Mouse (Mus musculus) midbrain, embryonic 13.5 days (tissue): Measurements from ENCODE around the gene St8sia1. TPM values are rescaled to one million over a fixed set of nuclear protein-coding genes. Genes with fewer than 3 reads are reported as not detected.

ENCODE experiments used
- ATAC-seq: fragments of 200-750 bp; cut with Nextera tagmentation; 2 replicates; pipeline ENCODE4 v1.8.0; 2017; ENCODE audit warnings: mild to moderate bottlenecking, moderate TSS enrichment, moderate library complexity
- H3K27ac ChIP-seq: fragments of 300-500 bp; sonication (generic); 2 replicates; pipeline ENCODE4 v1.5.1; 2015; ENCODE audit warnings: inconsistent platforms, mild to moderate bottlenecking, moderate library complexity
- H3K27me3 ChIP-seq: fragments of 300-500 bp; sonication (generic); 2 replicates; pipeline ENCODE4 v1.6.1; 2015; ENCODE audit warnings: mild to moderate bottlenecking, inconsistent platforms
- H3K36me3 ChIP-seq: fragments of 300-500 bp; sonication (generic); 2 replicates; pipeline ENCODE4 v1.6.1; 2015; ENCODE audit warnings: mild to moderate bottlenecking, inconsistent platforms
- H3K4me1 ChIP-seq: fragments of 300-500 bp; sonication (generic); replicated peaks from 2 replicates; pipeline ENCODE4 v1.6.1; 2015; ENCODE audit warnings: inconsistent platforms
- H3K4me2 ChIP-seq: fragments of 300-500 bp; sonication (generic); replicated peaks from 2 replicates; pipeline ENCODE4 v1.6.1; 2015; ENCODE audit warnings: moderate library complexity, mild to moderate bottlenecking, inconsistent platforms
- H3K4me3 ChIP-seq: fragments of 300-500 bp; sonication (generic); replicated peaks from 2 replicates; pipeline ENCODE4 v1.5.1; 2015; ENCODE audit warnings: mild to moderate bottlenecking, inconsistent platforms
- H3K9ac ChIP-seq: fragments of 300-500 bp; sonication (generic); replicated peaks from 2 replicates; pipeline ENCODE4 v1.6.1; 2015; ENCODE audit warnings: mild to moderate bottlenecking, inconsistent platforms
- H3K9me3 ChIP-seq: fragments of 300-500 bp; sonication (generic); 2 replicates; pipeline ENCODE4 v1.6.1; 2016; ENCODE audit warnings: mild to moderate bottlenecking, inconsistent platforms
- WGBS: fragments of 180-500 bp; shearing (Covaris S2); methylation state at CpG from one replicate; pipeline ENCODE4 v1.1.7; 2015; 5-methylcytosine and 5-hydroxymethylcytosine counted together
- polyA plus RNA-seq: library from polyadenylated mRNA; unstranded; fragments of >200 nt; fragmentation: Nextera tagmentation; extraction: Ambion mirVana; gene quantifications from 2 replicates; pipeline ENCODE4 v1.2.1, GENCODE M21; 2015

Gene St8sia1
- polyA plus RNA-seq, 1 experiment from 2014 or later = 8.0 TPM

GRCm38 (mm10) chr6:142951564-142952308 is 12.5 kb downstream of the St8sia1 start:
- Histone ChIP-seq H3K9ac (no peak overlapping the region), H3K4me3 (no peak overlapping the region), H3K4me1 (peaks cover 19% of the 10 kb centered on the region), H3K4me2 (no peak overlapping the region), H3K27ac (no peak overlapping the region), H3K27me3 (no peaks in the 10 kb centered on the region), H3K9me3 (no peaks in the 10 kb centered on the region), H3K36me3 (peaks cover 6% of the 10 kb centered on the region)
- ATAC-seq = no peak
- 88% methylated on average over 7 of the region's 7 CpGs for WGBS

- peak overlapping the region; percentile 47; the same call in 1 of the 2 replicates for H3K27ac ChIP-seq
These were observed 13.9 kb downstream of the St8sia1 start for GRCm38 (mm10) chr6:142950354-142950753.

GRCm38 (mm10) chr6:142948955-142949357 is 15.3 kb downstream of the St8sia1 start:
- Histone ChIP-seq H3K9ac (0 out of 2 replicates have a peak overlapping the region, but pooled peaks have one; percentile 19), H3K27ac (peak overlapping the region; percentile 53), H3K4me3 (no peak overlapping the region), H3K4me2 (no peak overlapping the region), H3K36me3 (peaks cover 10% of the 10 kb centered on the region), H3K4me1 (peaks cover 22% of the 10 kb centered on the region), H3K27me3 (no peaks in the 10 kb centered on the region), H3K9me3 (no peaks in the 10 kb centered on the region)
- 77% methylated on average over 5 of the region's 5 CpGs for WGBS
- ATAC-seq = peak; percentile 65; the same call in 1 of the 2 replicates

More at GRCm38 (mm10) chr6:142950354-142950753, 13.9 kb downstream of the St8sia1 start:
- ATAC-seq = no peak
- no peak overlapping the region for H3K4me3 ChIP-seq
- 0 out of 2 replicates have a peak overlapping the region, but pooled peaks have one; percentile 10 for H3K9ac ChIP-seq
- H3K4me1 ChIP-seq = peaks cover 22% of the 10 kb centered on the region
- peaks cover 7% of the 10 kb centered on the region for H3K36me3 ChIP-seq
- WGBS = 77% methylated on average over 11 of the region's 11 CpGs
- 0 out of 2 replicates have a peak overlapping the region, but pooled peaks have one; percentile 11 for H3K4me2 ChIP-seq
- H3K9me3 ChIP-seq = no peaks in the 10 kb centered on the region
- H3K27me3 ChIP-seq = no peaks in the 10 kb centered on the region

GRCm38 (mm10) chr6:142947029-142947428 is 17.2 kb downstream of the St8sia1 start:
- H3K27me3 ChIP-seq = no peaks in the 10 kb centered on the region
- no peak overlapping the region for H3K4me2 ChIP-seq
- H3K36me3 ChIP-seq = peaks cover 10% of the 10 kb centered on the region
- H3K4me3 ChIP-seq = no peak overlapping the region
- no peak for ATAC-seq
- H3K9ac ChIP-seq = no peak overlapping the region
- no peaks in the 10 kb centered on the region for H3K9me3 ChIP-seq
- 78% methylated on average over 6 of the region's 6 CpGs for WGBS
- H3K27ac ChIP-seq = no peak overlapping the region
- H3K4me1 ChIP-seq = peaks cover 28% of the 10 kb centered on the region

- Histone ChIP-seq H3K27me3 (no peaks in the 10 kb centered on the region), H3K4me3 (no peak overlapping the region), H3K9ac (no peak overlapping the region), H3K9me3 (no peaks in the 10 kb centered on the region), H3K4me2 (no peak overlapping the region), H3K36me3 (peaks cover 10% of the 10 kb centered on the region), H3K27ac (no peak overlapping the region), H3K4me1 (peaks cover 35% of the 10 kb centered on the region)
- no peak for ATAC-seq
- 83% methylated on average over 8 of the region's 8 CpGs for WGBS
These were observed 18.0 kb downstream of the St8sia1 start for GRCm38 (mm10) chr6:142946069-142946871.

GRCm38 (mm10) chr6:142945461-142945860 is 18.8 kb downstream of the St8sia1 start:
- Histone ChIP-seq H3K4me2 (no peak overlapping the region), H3K27ac (no peak overlapping the region), H3K27me3 (no peaks in the 10 kb centered on the region), H3K36me3 (peaks cover 10% of the 10 kb centered on the region), H3K9ac (no peak overlapping the region), H3K4me3 (no peak overlapping the region), H3K9me3 (no peaks in the 10 kb centered on the region), H3K4me1 (peaks cover 39% of the 10 kb centered on the region)
- WGBS = 94% methylated on average over 2 of the region's 2 CpGs
- ATAC-seq = no peak

GRCm38 (mm10) chr6:142944470-142944869 is 19.8 kb downstream of the St8sia1 start:
- 94% methylated on average over 3 of the region's 3 CpGs for WGBS
- Histone ChIP-seq H3K4me2 (no peak overlapping the region), H3K27me3 (no peaks in the 10 kb centered on the region), H3K4me1 (peaks cover 30% of the 10 kb centered on the region), H3K9me3 (no peaks in the 10 kb centered on the region), H3K36me3 (peaks cover 10% of the 10 kb centered on the region), H3K9ac (no peak overlapping the region), H3K4me3 (no peak overlapping the region), H3K27ac (no peak overlapping the region)
- no peak for ATAC-seq

- Histone ChIP-seq H3K4me2 (no peak overlapping the region), H3K36me3 (peaks cover 10% of the 10 kb centered on the region), H3K4me1 (peaks cover 28% of the 10 kb centered on the region; the same call in 1 of the 2 replicates), H3K9ac (no peak overlapping the region), H3K27me3 (no peaks in the 10 kb centered on the region), H3K27ac (no peak overlapping the region), H3K9me3 (no peaks in the 10 kb centered on the region), H3K4me3 (no peak overlapping the region)
- no peak for ATAC-seq
- 92% methylated on average over 8 of the region's 8 CpGs for WGBS
These were observed 20.8 kb downstream of the St8sia1 start for GRCm38 (mm10) chr6:142943419-142943818.

- Histone ChIP-seq H3K4me3 (no peak overlapping the region), H3K27me3 (no peaks in the 10 kb centered on the region), H3K27ac (0 out of 2 replicates have a peak overlapping the region, but pooled peaks have one; percentile 4), H3K36me3 (peaks cover 10% of the 10 kb centered on the region), H3K9me3 (no peaks in the 10 kb centered on the region), H3K9ac (no peak overlapping the region), H3K4me2 (no peak overlapping the region), H3K4me1 (peaks cover 31% of the 10 kb centered on the region; the same call in 1 of the 2 replicates)
- 84% methylated on average over 11 of the region's 11 CpGs for WGBS
- no peak for ATAC-seq
These were observed 22.5 kb downstream of the St8sia1 start for GRCm38 (mm10) chr6:142941596-142942381.

GRCm38 (mm10) chr6:142941078-142941477 is 23.2 kb downstream of the St8sia1 start:
- 61% methylated on average over 8 of the region's 8 CpGs for WGBS
- H3K36me3 ChIP-seq = peaks cover 10% of the 10 kb centered on the region
- no peak overlapping the region for H3K4me2 ChIP-seq
- no peaks in the 10 kb centered on the region for H3K27me3 ChIP-seq
- H3K4me3 ChIP-seq = no peak overlapping the region
- peaks cover 30% of the 10 kb centered on the region; the same call in 1 of the 2 replicates for H3K4me1 ChIP-seq
- 0 out of 2 replicates have a peak overlapping the region, but pooled peaks have one; percentile 4 for H3K27ac ChIP-seq
- no peak overlapping the region for H3K9ac ChIP-seq
- ATAC-seq = peak; percentile 72
- no peaks in the 10 kb centered on the region for H3K9me3 ChIP-seq

GRCm38 (mm10) chr6:142938549-142939345 is 25.5 kb downstream of the St8sia1 start:
- no peaks in the 10 kb centered on the region for H3K27me3 ChIP-seq
- no peaks in the 10 kb centered on the region for H3K9me3 ChIP-seq
- no peak overlapping the region for H3K9ac ChIP-seq
- H3K4me3 ChIP-seq = no peak overlapping the region
- no peak overlapping the region for H3K4me2 ChIP-seq
- 0 out of 2 replicates have a peak overlapping the region, but pooled peaks have one; percentile 14 for H3K27ac ChIP-seq
- 69% methylated on average over 9 of the region's 9 CpGs for WGBS
- H3K36me3 ChIP-seq = no peaks in the 10 kb centered on the region
- ATAC-seq = peak; percentile 35; the same call in 1 of the 2 replicates
- peaks cover 28% of the 10 kb centered on the region; the same call in 1 of the 2 replicates for H3K4me1 ChIP-seq
